Mouse (Mus musculus): ENCODE measurements around the gene Hist1h2ae. TPM values are rescaled to one million over a fixed set of nuclear protein-coding genes. Genes with fewer than 3 reads are reported as not detected.
"Not testable (repeated sequence)": the region's sequence is repeated elsewhere in the genome, so short reads cannot be mapped to it uniquely, and the experiment has no call there.

Hist1h2ae gene
- polyA plus RNA-seq, 1 experiment from 2014 or later, result 53.3 TPM

- H3K27me3 ChIP-seq, result no peaks in the 10 kb centered on the region
- H3K36me3 ChIP-seq, result no peaks in the 10 kb centered on the region
- H3K9ac ChIP-seq, result peak overlapping the region; percentile 31; the same call in 1 of the 2 replicates
- 6% methylated on average over 6 of the region's 6 CpGs for WGBS
- no peaks in the 10 kb centered on the region for H3K9me3 ChIP-seq (replicated peaks)
- peak overlapping the region; percentile 53 for H3K4me3 ChIP-seq (replicated peaks)
- H3K27ac ChIP-seq (replicated peaks), result peak overlapping the region; percentile 97
- ATAC-seq (ENCODE audit: insufficient number of reproducible peaks, low FRiP score, low TSS enrichment, low read depth), result no peak
- H3K4me1 ChIP-seq, result peaks cover 29% of the 10 kb centered on the region
- peak overlapping the region; percentile 59 for H3K4me2 ChIP-seq (replicated peaks)
These were observed 11.4 kb upstream of the Hist1h2ae start for GRCm38 (mm10) chr13:23582219-23583056.

- Histone ChIP-seq H3K9ac (peak within 1 kb of the TSS; percentile 31; the same call in 1 of the 2 replicates), H3K36me3 (no peaks in the 10 kb centered on the region), H3K9me3 (replicated peaks) (no peaks in the 10 kb centered on the region), H3K4me2 (replicated peaks) (peak within 1 kb of the TSS; percentile 59), H3K4me1 (peaks cover 36% of the 10 kb centered on the region), H3K27ac (replicated peaks) (peak within 1 kb of the TSS; percentile 97), H3K27me3 (no peaks in the 10 kb centered on the region), H3K4me3 (replicated peaks) (peak within 1 kb of the TSS; percentile 53)
- under 1% methylated on average over 43 of the region's 43 CpGs for WGBS
- peak; percentile 90 for ATAC-seq (ENCODE audit: insufficient number of reproducible peaks, low FRiP score, low TSS enrichment, low read depth)
These were observed 10.6 kb upstream of the Hist1h2ae start, which contains the start of gene Hist1h4d for GRCm38 (mm10) chr13:23581408-23582218. TSS of gene Hist1h4d (plus strand) at chr13:23581598.

- ATAC-seq (ENCODE audit: insufficient number of reproducible peaks, low FRiP score, low TSS enrichment, low read depth), result no peak
- Histone ChIP-seq H3K27me3 (no peaks in the 10 kb centered on the region), H3K4me3 (replicated peaks) (no peak overlapping the region), H3K36me3 (no peaks in the 10 kb centered on the region), H3K4me1 (peaks cover 33% of the 10 kb centered on the region), H3K9ac (no peak overlapping the region), H3K9me3 (replicated peaks) (no peaks in the 10 kb centered on the region), H3K4me2 (replicated peaks) (no peak overlapping the region), H3K27ac (replicated peaks) (no peak overlapping the region)
- 80% methylated on average over 1 of the region's 1 CpGs for WGBS
These were observed 6.8 kb upstream of the Hist1h2ae start for GRCm38 (mm10) chr13:23577835-23578234.

- 32% methylated on average over 6 of the region's 6 CpGs for WGBS
- Histone ChIP-seq H3K4me1 (peaks cover 32% of the 10 kb centered on the region), H3K4me2 (replicated peaks) (peak overlapping the region; percentile 67), H3K9ac (no peak overlapping the region), H3K4me3 (replicated peaks) (peak overlapping the region; percentile 46), H3K36me3 (no peaks in the 10 kb centered on the region), H3K27ac (replicated peaks) (peak overlapping the region; percentile 84), H3K9me3 (replicated peaks) (no peaks in the 10 kb centered on the region), H3K27me3 (no peaks in the 10 kb centered on the region)
- no peak for ATAC-seq (ENCODE audit: insufficient number of reproducible peaks, low FRiP score, low TSS enrichment, low read depth)
These were observed 6.1 kb upstream of the Hist1h2ae start for GRCm38 (mm10) chr13:23576906-23577639.

GRCm38 (mm10) chr13:23576351-23576881 is 5.4 kb upstream of the Hist1h2ae start:
- Histone ChIP-seq H3K4me1 (peaks cover 30% of the 10 kb centered on the region), H3K27me3 (no peaks in the 10 kb centered on the region), H3K36me3 (no peaks in the 10 kb centered on the region), H3K9me3 (replicated peaks) (no peaks in the 10 kb centered on the region), H3K4me2 (replicated peaks) (peak overlapping the region; percentile 67), H3K4me3 (replicated peaks) (peak overlapping the region; percentile 46), H3K9ac (peak overlapping the region; percentile 12; the same call in 1 of the 2 replicates), H3K27ac (replicated peaks) (peak overlapping the region; percentile 84)
- WGBS, result 3% methylated on average over 7 of the region's 7 CpGs
- ATAC-seq (ENCODE audit: insufficient number of reproducible peaks, low FRiP score, low TSS enrichment, low read depth), result no peak

GRCm38 (mm10) chr13:23575864-23576313 is 4.9 kb upstream of the Hist1h2ae start:
- Histone ChIP-seq H3K4me2 (replicated peaks) (peak overlapping the region; percentile 67), H3K4me1 (peaks cover 28% of the 10 kb centered on the region), H3K4me3 (replicated peaks) (peak overlapping the region; percentile 46), H3K9ac (peak overlapping the region; percentile 44; the same call in 1 of the 2 replicates), H3K27ac (replicated peaks) (peak overlapping the region; percentile 84)
- H3K36me3 ChIP-seq; H3K27me3 ChIP-seq; H3K9me3 ChIP-seq (replicated peaks); ATAC-seq (ENCODE audit: insufficient number of reproducible peaks, low FRiP score, low TSS enrichment, low read depth): not testable (repeated sequence)
- WGBS, result under 1% methylated on average over 11 of the region's 40 CpGs

- Histone ChIP-seq H3K4me2 (replicated peaks) (peak within 1 kb of the TSS; percentile 67), H3K9ac (peak within 1 kb of the TSS; percentile 44; the same call in 1 of the 2 replicates), H3K4me1 (peaks cover 26% of the 10 kb centered on the region), H3K27ac (replicated peaks) (peak within 1 kb of the TSS; percentile 84), H3K27me3 (no peaks in the 10 kb centered on the region), H3K9me3 (replicated peaks) (no peaks in the 10 kb centered on the region), H3K36me3 (no peaks in the 10 kb centered on the region), H3K4me3 (replicated peaks) (peak within 1 kb of the TSS; percentile 46)
- ATAC-seq (ENCODE audit: insufficient number of reproducible peaks, low FRiP score, low TSS enrichment, low read depth), result peak; percentile 55
- WGBS, result under 1% methylated on average over 18 of the region's 18 CpGs
These were observed 4.3 kb upstream of the Hist1h2ae start, which contains the start of gene Hist1h3d for GRCm38 (mm10) chr13:23575271-23575851. TSS of gene Hist1h3d (plus strand) at chr13:23575763.

- not testable (repeated sequence) for H3K9ac ChIP-seq
- H3K27ac ChIP-seq (replicated peaks), result peak overlapping the region; percentile 96
- 0% methylated on average over 5 of the region's 39 CpGs for WGBS
These were observed 3.6 kb upstream of the Hist1h2ae start for GRCm38 (mm10) chr13:23574546-23575170.

GRCm38 (mm10) chr13:23573898-23574524 is 3.0 kb upstream of the Hist1h2ae start, which contains the start of the genes Hist1h2bf and Hist1h2ad:
TSS of gene Hist1h2bf (minus strand) at chr13:23574196.
TSS of gene Hist1h2ad (plus strand) at chr13:23574381.
- peak within 1 kb of the TSS; percentile 96 for H3K27ac ChIP-seq (replicated peaks)
- not testable (repeated sequence) for H3K36me3 ChIP-seq; H3K27me3 ChIP-seq; H3K9me3 ChIP-seq (replicated peaks)
- under 1% methylated on average over 42 of the region's 42 CpGs for WGBS
- peak; percentile 90 for ATAC-seq (ENCODE audit: insufficient number of reproducible peaks, low FRiP score, low TSS enrichment, low read depth)
- peaks cover 29% of the 10 kb centered on the region for H3K4me1 ChIP-seq
- H3K9ac ChIP-seq, result peak within 1 kb of the TSS; percentile 40
- peak within 1 kb of the TSS; percentile 49 for H3K4me3 ChIP-seq (replicated peaks)
- peak within 1 kb of the TSS; percentile 67 for H3K4me2 ChIP-seq (replicated peaks)

More at GRCm38 (mm10) chr13:23574546-23575170, 3.6 kb upstream of the Hist1h2ae start:
- peaks cover 29% of the 10 kb centered on the region for H3K4me1 ChIP-seq
- H3K4me2 ChIP-seq (replicated peaks), result peak overlapping the region; percentile 67
- H3K27me3 ChIP-seq; ATAC-seq (ENCODE audit: insufficient number of reproducible peaks, low FRiP score, low TSS enrichment, low read depth); H3K36me3 ChIP-seq; H3K9me3 ChIP-seq (replicated peaks): not testable (repeated sequence)
- H3K4me3 ChIP-seq (replicated peaks), result peak overlapping the region; percentile 49

All from embryonic facial prominence, embryonic 15.5 days (tissue).